Mouse (Mus musculus) cerebellum, adult 2 months (tissue): ENCODE measurements around the gene Cdk15.

Experiments used
- CTCF ChIP-seq: fragments of 200-500 bp; IDR thresholded peaks from 2 replicates; pipeline ENCODE4 v1.5.1; 2011; ENCODE audit warnings: low read depth, mild to moderate bottlenecking, control low read depth, low read length, moderate library complexity, borderline replicate concordance; ENCODE audit not compliant: insufficient read depth
- POLR2A ChIP-seq: fragments of 200-500 bp; IDR thresholded peaks from 2 replicates; pipeline ENCODE4 v1.6.1; 2011; ENCODE audit warnings: low read length, control low read depth, borderline replicate concordance; ENCODE audit not compliant: insufficient read depth

- TF ChIP-seq CTCF, result no peak
- no peak for TF ChIP-seq POLR2A
Measured at GRCm38 (mm10) chr1:59212951-59213350, 43.8 kb upstream of the Cdk15 start.
